Mouse (Mus musculus) cerebellum, adult 2 months (tissue): ENCODE data around the gene Rbfox1.

Experiments used
- CTCF ChIP-seq: fragments of 200-500 bp; IDR thresholded peaks from 2 replicates; pipeline ENCODE4 v1.5.1; 2011; ENCODE audit warnings: low read depth, mild to moderate bottlenecking, control low read depth, low read length, moderate library complexity, borderline replicate concordance; ENCODE audit not compliant: insufficient read depth
- POLR2A ChIP-seq: fragments of 200-500 bp; IDR thresholded peaks from 2 replicates; pipeline ENCODE4 v1.6.1; 2011; ENCODE audit warnings: low read length, control low read depth, borderline replicate concordance; ENCODE audit not compliant: insufficient read depth

- TF ChIP-seq CTCF (no peak), POLR2A (no peak)
Observed at GRCm38 (mm10) chr16:6829892-6830524, 944.9 kb downstream of the Rbfox1 start.
